Mouse (Mus musculus) adrenal gland, adult (tissue): ENCODE data around the gene Antxr1.

ENCODE experiments used
- DNase-seq, 2 experiments: peaks; one replicate each; pipeline ENCODE4 v3.0.0; 2022 to 2023; ENCODE audit warnings: low spot score in 1 of 2; ENCODE audit not compliant: inconsistent age in 2 of 2

Antxr1 gene

DNA sequence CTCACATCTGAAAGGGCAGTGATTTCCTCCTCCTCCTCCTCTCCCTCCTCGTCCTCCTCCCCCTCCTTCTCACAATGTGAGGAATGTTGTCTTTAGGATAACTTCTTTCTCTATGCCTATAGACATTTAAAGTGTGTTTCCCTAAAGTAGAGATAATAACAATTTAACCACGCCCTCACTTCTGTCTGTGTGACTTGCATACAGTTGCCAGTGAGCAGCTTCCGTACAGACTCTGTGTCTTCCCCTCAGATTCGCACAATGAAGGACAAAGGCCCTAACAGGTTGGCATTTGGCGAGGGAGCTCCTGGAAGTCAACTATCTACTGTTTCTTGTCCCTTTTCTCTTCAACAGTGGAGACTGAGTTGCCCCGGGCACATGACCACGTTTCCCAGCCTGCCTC lies 185.2 kb downstream of the Antxr1 start:
- DNase-seq = no peak

DNA sequence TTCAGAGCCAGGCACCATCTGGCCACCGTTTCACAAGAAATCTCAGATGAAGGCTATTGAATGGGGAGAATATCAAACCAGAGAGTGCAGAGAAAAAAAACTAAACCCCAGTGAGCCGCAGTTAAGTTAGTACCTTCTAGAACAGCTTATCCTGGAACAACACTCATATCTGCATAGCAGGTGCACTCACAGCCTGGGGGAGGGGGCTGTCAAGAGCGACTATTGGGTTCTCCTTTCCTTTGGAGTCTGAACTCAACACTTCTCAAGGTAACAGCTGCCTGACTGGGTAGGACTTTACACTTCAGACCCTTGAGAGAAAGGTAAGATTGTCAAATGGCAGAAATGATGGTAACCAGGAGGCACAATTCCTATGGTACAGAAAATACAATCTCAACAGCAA lies 187.7 kb downstream of the Antxr1 start:
- no peak for DNase-seq

DNA sequence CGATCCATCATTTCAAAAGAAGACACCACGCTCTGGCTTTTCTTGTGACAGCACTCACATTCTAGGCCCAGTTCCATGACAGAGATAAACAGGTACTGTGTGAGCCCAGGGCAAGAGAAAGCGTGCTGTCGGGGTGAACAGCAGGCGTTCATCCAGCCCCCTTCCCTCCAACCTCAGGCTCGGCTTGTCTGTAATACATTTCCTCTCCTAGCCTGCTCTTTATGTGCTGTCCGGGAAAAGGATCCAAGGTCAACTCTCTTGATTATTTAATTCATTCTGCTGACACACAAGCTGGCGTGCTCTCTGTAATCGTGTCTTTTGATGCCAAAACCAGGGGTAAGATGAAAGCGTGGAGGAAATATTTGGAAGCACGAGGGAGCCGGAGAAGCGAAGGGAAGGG lies 192.0 kb downstream of the Antxr1 start:
- DNase-seq = peak; percentile 47 to 84

DNA sequence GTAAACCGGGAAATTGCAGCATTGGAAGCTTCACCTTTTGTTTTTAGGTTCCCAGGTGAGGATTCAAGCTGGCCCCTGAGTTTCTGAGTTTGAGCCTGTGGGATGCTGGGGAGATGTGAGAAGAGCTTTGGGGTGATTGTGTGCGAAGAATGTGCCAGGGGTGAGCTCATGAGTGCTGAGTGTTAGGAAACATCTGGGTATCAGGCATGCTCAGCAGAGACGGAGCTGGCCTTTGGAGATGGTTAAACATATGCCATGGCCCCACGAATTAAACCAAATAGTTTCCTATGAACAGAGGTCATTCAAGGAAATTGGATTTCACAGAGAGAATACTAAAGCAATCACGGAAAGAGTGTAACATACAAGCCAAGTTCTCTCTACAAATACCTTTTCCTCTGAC lies 193.4 kb downstream of the Antxr1 start:
- no peak for DNase-seq

DNA sequence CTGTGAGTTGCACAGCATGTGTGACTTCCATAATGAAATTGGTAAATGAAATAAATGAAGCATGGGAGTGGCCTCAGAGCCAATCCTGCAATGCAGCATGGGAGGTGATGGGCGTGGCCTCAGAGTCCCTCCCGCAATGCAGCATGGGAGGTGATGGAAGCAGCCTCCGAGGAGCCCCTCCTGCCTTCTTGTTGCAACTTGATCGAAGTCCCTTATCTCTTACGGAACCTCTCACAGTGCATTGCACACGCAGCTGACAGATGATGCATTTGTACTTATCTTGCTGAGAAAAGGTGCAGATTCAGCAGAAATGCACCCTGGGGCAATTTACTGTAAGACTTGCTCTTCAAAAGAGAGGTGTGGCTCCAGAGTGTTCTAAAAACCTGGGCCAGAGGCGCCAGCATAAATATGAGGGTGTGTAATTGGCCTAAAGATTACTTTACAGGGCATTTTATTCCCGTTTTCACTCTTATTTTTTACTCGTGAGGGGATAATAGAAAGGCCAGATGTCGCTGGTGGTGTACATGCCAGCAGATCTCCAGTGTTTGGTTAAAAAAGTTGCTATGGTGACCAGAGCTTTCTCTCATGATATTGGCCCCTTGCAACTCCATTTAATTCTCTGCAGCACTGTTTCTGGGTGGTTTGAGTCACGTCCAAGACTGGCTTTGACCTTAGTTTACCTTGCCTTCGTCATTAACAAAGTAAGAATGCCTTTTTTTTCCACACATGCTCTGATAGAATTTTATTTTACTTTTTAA lies 195.6 kb downstream of the Antxr1 start:
- no peak for DNase-seq

DNA sequence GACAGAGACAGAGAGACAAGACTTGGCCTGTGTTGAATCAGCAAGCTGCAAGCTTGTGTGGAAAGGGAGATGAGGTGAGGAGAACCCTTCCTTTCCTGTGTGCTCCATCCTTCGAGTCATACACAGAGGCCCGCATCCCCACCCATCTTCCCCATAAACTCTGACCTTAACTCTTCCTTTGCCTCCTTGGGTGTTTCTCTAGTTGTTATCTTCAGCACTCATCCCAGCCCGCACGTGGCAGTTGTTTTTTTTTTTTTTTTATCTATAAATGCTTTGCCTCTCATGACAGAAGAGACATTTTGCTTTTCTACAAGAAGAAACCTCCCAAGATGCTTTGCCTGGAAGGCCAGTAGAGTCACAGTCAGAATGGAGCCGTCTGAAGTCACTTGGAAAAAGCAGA lies 197.1 kb downstream of the Antxr1 start:
- DNase-seq = no peak

DNA sequence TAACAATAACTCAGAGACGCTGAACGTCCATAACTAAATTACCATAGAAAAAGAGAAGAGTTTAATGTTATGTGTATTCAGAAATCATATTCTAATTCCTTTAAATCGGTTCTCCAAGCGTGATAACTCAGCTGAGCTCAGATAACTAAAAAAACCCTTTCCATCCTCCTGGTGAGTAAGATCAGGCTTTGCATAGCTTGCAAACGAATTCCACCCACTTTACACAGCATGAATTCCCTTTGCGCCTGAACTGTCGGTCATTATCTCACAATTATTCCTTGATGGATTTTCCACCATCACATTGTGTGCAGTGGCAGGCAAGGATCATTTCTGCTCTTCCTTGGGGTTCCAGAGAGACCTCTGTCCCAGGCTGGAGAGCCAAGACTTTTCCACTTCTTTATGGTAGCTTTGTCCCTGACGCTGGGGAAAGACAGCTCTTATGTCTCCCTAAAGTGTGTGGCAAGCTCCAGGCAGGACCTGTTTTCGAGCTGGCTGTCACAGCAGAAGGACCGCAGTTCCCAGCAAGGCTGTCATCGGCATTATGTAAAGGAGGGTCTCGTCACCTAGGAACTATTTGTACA lies 201.6 kb downstream of the Antxr1 start:
- no peak for DNase-seq

DNA sequence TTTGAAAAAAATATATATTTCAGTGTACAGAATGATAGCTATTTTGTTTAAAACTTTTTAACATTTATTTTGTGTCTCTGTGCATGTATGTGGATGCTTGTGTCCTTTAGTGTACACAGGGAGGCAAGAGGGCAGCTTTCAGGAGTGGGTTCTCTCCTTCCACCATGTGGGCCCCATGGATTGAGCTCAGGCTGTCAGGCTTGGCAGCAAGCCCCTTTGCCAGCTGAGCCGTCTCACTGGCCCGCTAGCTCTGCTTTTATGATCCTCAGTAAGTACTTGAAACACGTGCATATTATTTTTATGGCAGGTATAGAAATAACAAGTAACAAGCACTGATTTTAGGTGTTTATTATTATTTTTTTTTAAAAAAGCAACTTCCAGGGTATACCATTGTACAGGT lies 202.1 kb downstream of the Antxr1 start:
- no peak for DNase-seq

DNA sequence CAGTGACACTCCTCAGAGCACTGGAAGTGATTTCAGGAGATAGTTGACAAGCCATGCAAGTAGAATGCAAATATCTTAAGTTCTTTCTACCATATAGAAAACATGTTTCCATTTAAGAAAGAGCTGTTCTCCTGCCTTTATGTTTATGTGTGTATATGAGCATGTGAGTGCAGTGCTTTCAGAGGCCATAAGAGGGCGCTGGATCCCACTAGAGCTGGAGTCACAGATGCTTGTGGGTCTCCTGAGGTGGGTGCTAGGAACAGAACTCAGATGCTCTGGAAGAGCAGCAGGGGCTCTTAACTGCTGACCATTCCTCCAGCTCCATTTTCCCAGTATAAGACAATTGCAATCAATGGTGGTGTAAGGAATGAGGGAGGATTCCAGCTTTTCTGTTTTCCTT lies 204.5 kb downstream of the Antxr1 start:
- DNase-seq = peak in 1 of 2 experiments; percentile 15

DNA sequence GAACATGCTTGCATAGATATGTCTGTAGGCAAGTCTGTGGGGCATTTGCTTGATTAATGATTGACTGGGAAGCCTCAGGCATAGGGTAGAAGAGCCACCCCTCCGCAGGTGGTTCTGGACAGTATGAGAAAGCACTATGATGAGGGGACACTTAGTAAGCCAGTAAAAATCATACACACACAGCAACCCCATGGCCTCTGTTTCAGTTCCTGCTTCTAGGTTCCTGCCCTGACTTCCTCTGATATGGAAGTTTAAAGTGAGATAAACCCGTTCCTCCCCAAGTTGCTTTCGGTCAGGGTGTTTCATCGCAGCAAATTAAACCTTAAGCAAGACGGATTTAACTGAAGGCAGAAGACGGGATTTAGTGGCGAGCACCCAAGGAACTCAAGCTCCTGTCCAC lies 205.0 kb downstream of the Antxr1 start:
- DNase-seq = no peak

DNA sequence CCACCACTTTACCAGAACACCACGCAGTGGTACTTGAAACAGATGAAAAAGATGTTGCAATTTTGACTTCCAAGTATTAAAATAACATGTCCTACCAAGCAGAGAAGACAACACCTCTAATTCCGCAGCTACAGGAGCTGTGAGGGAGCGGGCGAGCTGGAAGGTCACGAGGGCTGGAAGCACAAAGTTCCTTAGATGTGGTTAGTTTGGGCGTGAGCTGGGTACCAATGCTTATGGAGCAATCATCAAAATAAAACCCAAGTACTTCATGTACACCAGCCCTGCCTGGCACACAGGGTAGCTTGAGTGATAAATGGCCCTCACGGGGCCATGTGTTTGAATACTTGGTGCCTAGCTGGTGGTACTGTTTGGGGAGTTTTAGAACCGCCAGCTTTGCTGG lies 205.8 kb downstream of the Antxr1 start:
- DNase-seq = no peak

DNA sequence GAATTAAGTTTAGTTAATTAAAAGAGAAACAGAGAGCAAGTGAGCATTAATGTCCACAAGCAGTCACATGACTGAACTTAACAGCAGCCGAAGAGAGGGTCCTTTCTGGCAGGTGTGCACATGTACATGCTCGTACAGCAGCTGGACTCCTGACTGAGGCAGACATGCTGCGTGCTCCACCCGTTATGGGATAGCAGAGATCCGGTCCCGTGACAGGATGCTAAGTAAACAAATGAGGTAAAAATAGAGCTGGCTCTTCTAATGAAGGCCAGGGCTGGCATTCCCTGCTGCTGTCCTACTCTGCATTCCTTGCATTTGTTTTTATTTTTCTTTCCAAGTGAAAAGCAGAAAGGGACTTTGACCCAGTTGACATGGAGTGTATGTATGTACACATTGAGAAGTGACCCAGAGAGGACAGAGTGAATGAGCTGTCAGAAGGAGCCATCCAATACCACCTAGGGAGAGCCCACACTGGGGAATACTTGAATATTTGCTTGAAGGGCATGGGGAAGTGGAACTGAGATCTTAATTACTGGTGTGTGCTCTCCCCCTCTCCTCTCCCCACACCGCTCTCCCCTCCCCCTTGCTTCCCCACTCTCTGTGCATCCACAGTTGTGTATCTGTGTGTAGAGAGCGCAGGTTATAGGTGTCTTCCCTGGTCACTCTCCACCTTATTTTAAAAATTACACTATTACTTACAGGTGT lies 208.4 kb downstream of the Antxr1 start:
- no peak for DNase-seq

DNA sequence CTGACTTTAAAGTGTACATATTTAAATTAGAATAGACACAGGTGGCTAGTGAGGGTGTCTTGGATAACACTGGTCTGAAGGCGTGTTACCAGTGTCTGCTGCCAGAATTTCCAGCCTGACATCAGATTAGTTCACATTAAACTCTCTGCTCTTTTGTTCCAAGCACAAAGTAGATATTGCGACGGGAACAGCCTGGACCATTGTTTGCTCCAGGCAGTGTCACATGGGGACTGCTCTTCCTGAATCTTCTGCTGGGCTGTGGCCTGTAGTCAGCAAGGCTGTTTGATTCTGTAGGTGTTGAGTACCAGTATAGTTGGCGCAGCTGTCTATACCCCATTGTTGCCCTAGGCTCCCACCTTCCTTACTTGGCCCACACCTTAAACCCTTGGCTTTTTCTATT lies 211.6 kb downstream of the Antxr1 start:
- DNase-seq = no peak

DNA sequence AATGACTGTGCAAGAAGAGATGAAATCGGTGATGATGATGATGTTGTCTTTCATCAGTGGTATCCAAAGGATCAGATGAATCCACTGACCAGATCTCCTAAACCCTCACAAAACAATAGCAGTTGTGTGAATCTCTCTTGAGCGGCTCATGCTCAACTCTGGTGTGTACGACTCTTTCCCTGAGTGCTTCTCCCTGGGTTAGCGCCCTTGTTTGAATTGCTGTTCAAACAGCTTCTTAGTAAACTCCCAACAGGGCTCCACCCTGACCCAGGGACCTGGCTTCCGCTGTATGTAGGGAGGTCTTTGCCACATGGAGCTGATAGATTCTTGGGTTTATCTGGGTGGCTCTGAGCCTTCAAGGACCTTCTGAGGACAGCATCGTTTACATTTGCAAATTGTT lies 212.2 kb downstream of the Antxr1 start:
- no peak for DNase-seq

DNA sequence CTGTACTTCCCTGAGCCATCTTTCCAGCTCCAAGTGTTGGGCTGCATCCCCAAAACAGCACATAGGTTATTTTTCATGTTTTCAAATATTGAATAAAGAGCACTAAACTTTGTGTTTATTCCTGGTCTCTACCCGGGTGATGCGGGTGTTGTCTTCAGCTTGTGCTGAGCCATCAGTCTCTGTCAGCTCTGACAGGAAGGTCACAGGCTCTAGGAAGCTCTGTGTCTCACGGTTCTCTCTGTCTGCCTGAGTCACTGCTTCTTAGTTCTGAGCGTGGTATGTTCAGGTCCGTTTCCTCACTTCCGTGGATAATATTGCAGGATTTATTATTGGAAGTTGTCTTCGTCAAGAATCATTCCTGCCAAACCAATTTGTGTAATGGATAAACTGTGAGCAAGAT lies 213.7 kb downstream of the Antxr1 start:
- peak in 1 of 2 experiments; percentile 51 for DNase-seq

DNA sequence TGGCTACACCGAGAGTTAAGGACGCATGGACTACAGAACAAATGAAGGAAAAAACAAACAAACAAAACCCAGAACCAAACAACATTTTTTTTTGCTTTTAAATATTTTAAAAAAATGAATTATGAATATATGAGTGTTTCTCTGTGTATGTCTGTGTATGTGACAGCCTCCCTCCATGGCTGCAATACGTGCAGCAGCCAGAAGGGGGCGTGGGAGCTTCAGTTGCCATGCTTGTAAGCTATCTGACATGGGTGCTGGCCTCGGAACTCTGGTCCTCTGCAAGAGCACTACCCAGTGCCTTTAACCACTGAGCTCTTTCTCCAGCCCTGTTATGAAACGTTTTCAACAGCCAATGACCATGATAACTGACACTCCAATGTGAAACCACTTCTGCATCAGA lies 215.0 kb downstream of the Antxr1 start:
- DNase-seq = no peak

DNA sequence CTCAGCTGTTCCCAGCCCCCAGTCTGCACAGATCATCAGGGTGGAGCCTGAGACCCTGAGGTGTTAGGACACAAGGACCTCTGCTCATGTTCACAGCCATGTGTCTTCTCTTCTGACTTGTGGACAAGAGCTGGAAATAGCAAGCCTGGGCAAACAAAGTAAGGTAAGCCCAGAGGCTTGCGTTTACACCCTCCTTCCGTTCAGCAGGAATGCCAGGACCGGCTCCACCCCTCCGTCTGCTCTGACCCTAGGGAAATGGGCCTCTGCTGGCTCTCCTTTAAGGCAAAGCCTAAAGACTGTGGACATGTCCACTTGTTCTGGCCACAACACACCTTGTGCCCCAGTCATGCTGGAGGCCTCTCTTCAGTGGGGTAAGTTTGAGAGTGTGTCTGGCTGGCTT lies 215.6 kb downstream of the Antxr1 start:
- no peak for DNase-seq

DNA sequence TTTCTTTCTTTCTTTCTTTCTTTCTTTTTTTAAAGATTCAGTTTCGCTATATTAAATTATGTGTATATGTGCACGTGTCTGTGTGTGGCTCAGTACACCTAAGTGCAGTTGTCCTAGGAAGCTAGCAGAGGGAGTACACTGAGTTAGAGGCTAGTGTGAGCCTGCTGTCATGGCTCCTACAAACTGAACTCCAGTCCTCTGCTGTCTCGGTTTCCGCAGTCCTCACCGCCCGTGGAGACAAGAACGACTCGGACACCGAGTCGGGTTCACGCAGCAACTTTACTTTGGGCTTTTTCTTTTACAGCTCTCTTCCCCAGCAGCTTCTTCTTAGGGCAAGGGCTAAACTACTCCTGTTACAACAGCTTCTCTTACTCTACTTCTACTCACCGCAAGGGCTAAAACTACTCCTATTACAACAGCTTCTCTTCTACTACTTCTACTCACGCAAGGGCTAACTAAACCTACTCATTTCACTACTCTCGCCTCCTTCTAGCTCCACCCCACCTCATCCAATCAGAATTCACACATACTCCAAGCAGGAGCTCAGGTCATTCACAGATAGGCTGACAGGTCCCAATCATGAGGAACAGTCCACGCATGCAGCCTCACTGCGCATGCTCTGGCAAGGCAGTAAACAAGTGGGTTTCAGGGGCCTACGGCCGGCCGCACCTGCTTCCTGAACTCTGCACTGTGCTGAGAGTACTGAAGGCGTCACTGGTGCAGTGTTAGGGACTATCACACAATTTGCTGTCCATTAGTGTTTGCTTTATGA lies 216.4 kb downstream of the Antxr1 start:
- DNase-seq = no peak

DNA sequence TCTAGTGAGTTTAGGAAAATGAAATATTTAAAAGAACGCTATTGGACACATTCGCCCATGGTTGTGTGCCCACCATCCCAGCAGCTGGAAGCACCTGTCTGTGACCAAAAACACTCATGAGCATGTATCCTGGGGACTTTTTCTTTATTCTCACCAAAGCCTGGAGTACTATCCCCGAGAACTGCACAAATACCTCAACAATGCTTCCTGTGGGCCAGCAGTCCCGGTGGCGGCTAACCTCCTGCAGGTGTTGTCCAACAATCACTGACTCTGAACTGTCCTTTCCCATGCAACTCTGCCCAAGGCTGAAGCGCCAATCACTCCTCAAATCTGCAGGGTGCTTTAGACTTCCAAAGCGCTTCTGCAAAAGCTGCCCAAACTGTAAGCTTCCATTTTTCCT lies 219.0 kb downstream of the Antxr1 start:
- no peak for DNase-seq

DNA sequence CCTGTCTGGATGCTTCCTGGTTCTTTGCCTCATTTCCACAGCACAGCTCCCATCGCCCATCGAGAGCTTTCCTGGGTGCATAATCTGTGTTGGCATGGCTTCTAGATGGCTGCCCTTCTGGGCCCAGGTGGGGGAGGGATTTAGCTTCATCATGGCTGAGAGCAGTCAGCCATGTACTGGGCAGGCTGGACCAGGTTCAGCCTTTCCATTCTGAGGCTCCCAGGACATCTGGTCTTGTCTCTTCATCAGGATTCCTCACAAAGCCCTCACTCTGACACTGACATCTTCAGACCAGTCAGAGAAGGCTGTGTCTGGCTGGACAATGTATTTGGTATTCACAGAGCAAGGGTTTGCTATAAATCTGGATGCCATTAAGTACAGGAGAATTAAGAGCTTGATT lies 219.6 kb downstream of the Antxr1 start:
- DNase-seq = no peak

DNA sequence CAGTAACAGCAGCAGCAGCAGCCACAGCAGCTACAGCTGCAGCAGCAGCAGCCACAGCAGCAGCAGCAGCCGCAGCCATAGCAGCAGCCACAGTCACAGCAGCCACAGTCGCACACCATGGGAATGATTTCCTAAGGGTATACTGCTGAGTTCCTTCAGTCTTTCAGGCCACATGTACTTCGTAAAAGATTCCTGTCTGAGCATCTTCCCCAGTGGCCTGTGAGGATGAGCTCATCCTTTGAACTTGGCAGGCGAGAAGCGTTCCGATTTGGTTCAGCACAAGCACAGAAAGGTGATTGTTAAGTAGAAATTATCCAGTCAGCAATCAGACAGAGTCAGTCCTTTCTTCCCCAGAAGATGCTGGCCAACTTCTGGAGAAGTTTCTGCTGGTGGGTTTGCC lies 223.5 kb downstream of the Antxr1 start:
- no peak for DNase-seq

DNA sequence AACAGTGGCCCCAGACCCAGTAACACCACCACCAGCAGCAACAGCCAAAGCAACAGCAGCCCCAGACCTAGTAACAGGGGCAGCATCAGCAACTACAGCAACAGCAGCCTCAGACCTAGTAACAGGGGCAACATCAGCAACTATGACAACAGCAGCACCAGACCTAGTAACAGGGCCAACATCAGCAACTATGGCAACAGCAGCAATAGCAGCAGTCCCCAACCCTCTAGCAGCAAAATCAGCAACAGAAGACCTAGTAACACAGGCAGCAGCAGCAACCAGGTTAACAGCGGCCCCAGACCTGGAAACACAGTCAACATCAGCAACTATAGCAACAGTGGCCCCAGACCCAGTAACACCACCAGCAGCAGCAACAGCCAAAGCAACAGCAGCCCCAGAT lies 224.1 kb downstream of the Antxr1 start:
- no peak for DNase-seq
